Mouse (Mus musculus) embryonic facial prominence, embryonic 11.5 days (tissue): ENCODE results near the gene Dnajb12. TPM values are rescaled to one million over a fixed set of nuclear protein-coding genes. Genes with fewer than 3 reads are reported as not detected.
"Not testable (repeated sequence)": the region's sequence is repeated elsewhere in the genome, so short reads cannot be mapped to it uniquely, and the experiment has no call there.

ENCODE experiments used
- ATAC-seq: fragments of 200-750 bp; cut with Nextera tagmentation; replicated peaks from 2 replicates; pipeline ENCODE4 v1.8.0; 2017; ENCODE audit warnings: low read depth; ENCODE audit not compliant: insufficient number of reproducible peaks, low FRiP score, low TSS enrichment
- DNase-seq: peaks from one replicate; pipeline ENCODE4 v3.0.0-alpha.2; 2015; ENCODE audit warnings: low spot score
- H3K27ac ChIP-seq: fragments of 300-500 bp; sonication (generic); replicated peaks from 2 replicates; pipeline ENCODE4 v1.5.1; 2014; ENCODE audit warnings: mild to moderate bottlenecking, low read depth, low read length, control low read depth
- H3K27me3 ChIP-seq: fragments of 300-500 bp; sonication (generic); 2 replicates; pipeline ENCODE4 v1.6.1; 2014; ENCODE audit warnings: mild to moderate bottlenecking, low read length, moderate library complexity, mixed read lengths; ENCODE audit not compliant: control insufficient read depth, insufficient read depth
- H3K36me3 ChIP-seq: fragments of 300-500 bp; sonication (generic); replicated peaks from 2 replicates; pipeline ENCODE4 v1.6.1; 2014; ENCODE audit warnings: low read depth, mild to moderate bottlenecking, low read length, moderate library complexity, mixed read lengths; ENCODE audit not compliant: control insufficient read depth, insufficient read depth
- H3K4me1 ChIP-seq: fragments of 300-500 bp; sonication (generic); 2 replicates; pipeline ENCODE4 v1.6.1; 2014; ENCODE audit warnings: low read length, mixed read lengths; ENCODE audit not compliant: control insufficient read depth, insufficient read depth
- H3K4me2 ChIP-seq: fragments of 300-500 bp; sonication (generic); 2 replicates; pipeline ENCODE4 v1.6.1; 2014; ENCODE audit warnings: low read depth, mild to moderate bottlenecking, control low read depth, low read length, moderate library complexity
- H3K4me3 ChIP-seq: fragments of 300-500 bp; sonication (generic); 2 replicates; pipeline ENCODE4 v1.5.1; 2014; ENCODE audit warnings: low read depth, low read length, control low read depth
- H3K9ac ChIP-seq: fragments of 300-500 bp; sonication (generic); replicated peaks from 2 replicates; pipeline ENCODE4 v1.6.1; 2014; ENCODE audit warnings: mild to moderate bottlenecking, control low read depth, low read length
- H3K9me3 ChIP-seq: fragments of 300-500 bp; sonication (generic); replicated peaks from 2 replicates; pipeline ENCODE4 v1.6.1; 2016; ENCODE audit warnings: mild to moderate bottlenecking, low read length, inconsistent platforms, mixed read lengths; ENCODE audit not compliant: control insufficient read depth
- WGBS: fragments of 180-500 bp; shearing (Covaris S2); extraction: QIAGEN DNeasy Blood & Tissue Kit; methylation state at CpG from one replicate; pipeline ENCODE4 v1.1.7; 2014; 5-methylcytosine and 5-hydroxymethylcytosine counted together
- polyA plus RNA-seq: library from polyadenylated mRNA; unstranded; fragments of >200 nt; fragmentation: Nextera tagmentation; extraction: Ambion mirVana; gene quantifications from 2 replicates; pipeline ENCODE4 v1.2.1, GENCODE M21; 2014

The Dnajb12 gene
- polyA plus RNA-seq, 1 experiment from 2014 or later, result 19.4 TPM

DNA sequence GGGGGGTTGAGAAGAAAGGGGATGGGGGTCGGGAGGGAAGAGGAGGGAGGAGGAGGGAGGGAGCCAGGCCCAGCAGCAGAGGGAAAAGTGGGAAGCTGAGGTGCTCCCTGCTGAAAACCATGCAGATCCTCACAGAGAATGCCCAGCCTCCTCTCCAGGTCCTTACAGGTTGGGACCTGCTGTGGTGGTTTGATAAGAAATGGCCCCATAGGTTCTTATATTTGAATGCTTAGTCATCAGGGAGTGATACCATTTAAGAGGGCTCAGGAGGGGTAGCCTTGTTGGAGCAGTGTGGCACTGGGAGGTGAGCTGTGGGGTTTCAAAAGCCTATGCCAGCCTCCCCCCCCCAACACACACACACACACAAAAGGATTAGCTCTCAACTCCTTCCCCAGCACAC, 4.0 kb upstream of the Dnajb12 start:
- no peak for ATAC-seq
- 22% methylated on average over 1 of the region's 1 CpGs for WGBS

DNA sequence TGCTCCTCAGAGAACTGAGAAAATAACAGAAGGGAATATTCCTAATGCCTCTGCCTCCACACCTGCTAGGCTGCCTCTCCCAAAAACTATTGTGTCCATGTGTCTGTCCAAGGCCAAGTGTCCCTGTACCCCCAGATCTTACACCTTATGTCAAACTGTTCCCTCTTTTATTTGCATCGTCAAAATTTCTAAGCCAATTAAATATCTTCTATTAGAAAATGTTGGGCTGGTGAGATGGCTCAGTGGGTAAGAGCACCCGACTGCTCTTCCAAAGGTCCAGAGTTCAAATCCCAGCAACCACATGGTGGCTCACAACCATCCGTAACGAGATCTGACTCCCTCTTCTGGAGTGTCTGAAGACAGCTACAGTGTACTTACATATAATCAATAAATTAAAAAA, 2.7 kb upstream of the Dnajb12 start:
- H3K4me2 ChIP-seq, H3K9me3 ChIP-seq, DNase-seq, H3K36me3 ChIP-seq, H3K4me3 ChIP-seq, H3K27ac ChIP-seq, H3K27me3 ChIP-seq, ATAC-seq, H3K9ac ChIP-seq, H3K4me1 ChIP-seq: not testable (repeated sequence)
- 85% methylated on average over 3 of the region's 4 CpGs for WGBS

More for the DNA sequence above, 4.0 kb upstream of the Dnajb12 start:
- no peak for DNase-seq
- Histone ChIP-seq H3K27ac (no peak overlapping the region), H3K9me3 (no peaks in the 10 kb centered on the region), H3K27me3 (no peaks in the 10 kb centered on the region), H3K36me3 (no peaks in the 10 kb centered on the region), H3K4me2 (no peak overlapping the region), H3K9ac (no peak overlapping the region), H3K4me3 (no peak overlapping the region), H3K4me1 (no peaks in the 10 kb centered on the region)

DNA sequence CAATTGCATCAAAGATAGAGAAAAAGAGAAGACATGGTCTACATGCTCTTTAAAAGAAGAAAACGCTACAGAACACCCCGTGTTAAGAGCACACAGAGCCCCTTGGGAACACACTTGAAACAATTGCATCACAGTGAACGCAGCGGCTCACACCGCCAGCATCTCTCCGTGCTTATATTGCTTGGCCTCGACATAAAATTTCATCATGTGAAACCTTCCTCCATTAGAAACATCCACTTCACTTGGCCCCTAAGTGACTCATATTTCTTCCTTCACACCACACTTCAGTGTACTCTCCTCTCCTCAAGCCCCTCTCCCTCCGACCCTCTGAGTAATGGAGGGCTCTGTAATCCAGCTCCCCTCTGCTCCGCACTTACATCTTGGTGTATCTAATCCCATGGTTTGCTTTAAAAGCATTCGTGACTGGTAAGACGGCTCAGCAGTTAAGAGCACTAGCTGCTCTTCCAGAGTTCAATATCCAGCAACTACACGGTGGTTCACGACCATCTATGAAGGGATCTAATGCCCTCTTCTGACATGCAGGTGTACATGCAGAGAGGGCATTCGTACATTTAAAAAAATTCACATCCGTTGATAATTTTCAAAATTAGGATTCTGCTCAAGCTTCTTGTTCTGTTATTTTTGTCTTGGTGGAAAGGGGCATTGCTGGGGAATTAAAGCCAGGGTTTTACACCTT, 1.8 kb upstream of the Dnajb12 start:
- no peak for DNase-seq
- Histone ChIP-seq H3K27ac (no peak overlapping the region), H3K9me3 (no peaks in the 10 kb centered on the region), H3K4me2 (no peak overlapping the region), H3K27me3 (no peaks in the 10 kb centered on the region), H3K4me3 (no peak overlapping the region), H3K36me3 (no peaks in the 10 kb centered on the region), H3K4me1 (no peaks in the 10 kb centered on the region), H3K9ac (no peak overlapping the region)
- ATAC-seq, result no peak
- WGBS, result 80% methylated on average over 15 of the region's 15 CpGs

DNA sequence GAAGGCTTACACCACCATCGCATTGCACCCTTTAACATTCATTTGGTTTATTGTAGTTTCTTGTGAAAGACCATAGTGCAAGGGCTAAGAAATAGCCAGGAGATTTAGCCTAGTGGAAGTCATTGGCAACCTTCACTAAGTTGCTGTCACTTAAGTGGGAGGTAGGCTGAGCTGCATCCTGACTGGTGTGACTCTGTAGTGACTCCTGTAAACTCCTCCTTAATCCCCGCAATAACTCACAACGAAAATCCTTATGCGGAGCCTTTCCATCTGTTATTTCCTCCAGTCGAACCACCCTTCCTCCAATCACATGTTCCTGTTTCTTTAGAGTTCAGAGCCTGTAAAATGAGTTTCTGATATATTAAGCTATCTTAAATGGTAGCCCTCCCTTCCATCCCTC, 533 bp upstream of the Dnajb12 start:
- 24% methylated on average over 5 of the region's 5 CpGs for WGBS
- H3K36me3 ChIP-seq, result no peaks in the 10 kb centered on the region
- H3K27ac ChIP-seq, result no peak overlapping the region
- ATAC-seq (no peak), DNase-seq (no peak)
- H3K4me2 ChIP-seq, result peak overlapping the region; percentile 39
- H3K27me3 ChIP-seq, result no peaks in the 10 kb centered on the region
- no peaks in the 10 kb centered on the region for H3K9me3 ChIP-seq
- H3K9ac ChIP-seq, result no peak overlapping the region
- H3K4me1 ChIP-seq, result no peaks in the 10 kb centered on the region
- H3K4me3 ChIP-seq, result peak overlapping the region; percentile 89

DNA sequence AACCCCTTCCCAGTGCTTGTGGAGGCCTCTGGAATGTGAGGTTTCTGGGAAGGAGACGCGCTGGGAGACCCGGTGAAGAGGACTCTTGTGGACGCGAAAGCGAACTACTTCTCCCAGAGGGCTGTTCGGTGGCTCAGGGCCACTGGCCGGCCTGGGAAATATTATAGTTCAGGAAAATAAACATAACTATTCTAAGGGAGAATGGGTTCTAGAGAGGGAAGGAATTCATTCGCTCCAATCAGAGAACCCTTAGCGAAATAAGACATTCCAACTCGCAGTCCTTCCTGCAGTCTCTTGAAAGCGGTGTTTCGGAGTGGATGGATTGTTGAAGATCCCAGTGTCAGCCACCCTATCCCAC, 652 bp downstream of the Dnajb12 start:
- WGBS, result under 1% methylated on average over 13 of the region's 13 CpGs
- ATAC-seq, result no peak; the same call in 1 of the 2 replicates
- no peaks in the 10 kb centered on the region for H3K4me1 ChIP-seq
- peak; percentile 78 for DNase-seq
- no peaks in the 10 kb centered on the region for H3K36me3 ChIP-seq
- H3K4me3 ChIP-seq, result peak overlapping the region; percentile 89
- H3K4me2 ChIP-seq, result peak overlapping the region; percentile 60
- H3K9me3 ChIP-seq, result no peaks in the 10 kb centered on the region
- peak overlapping the region; percentile 99 for H3K27ac ChIP-seq
- no peaks in the 10 kb centered on the region for H3K27me3 ChIP-seq
- peak overlapping the region; percentile 98 for H3K9ac ChIP-seq

DNA sequence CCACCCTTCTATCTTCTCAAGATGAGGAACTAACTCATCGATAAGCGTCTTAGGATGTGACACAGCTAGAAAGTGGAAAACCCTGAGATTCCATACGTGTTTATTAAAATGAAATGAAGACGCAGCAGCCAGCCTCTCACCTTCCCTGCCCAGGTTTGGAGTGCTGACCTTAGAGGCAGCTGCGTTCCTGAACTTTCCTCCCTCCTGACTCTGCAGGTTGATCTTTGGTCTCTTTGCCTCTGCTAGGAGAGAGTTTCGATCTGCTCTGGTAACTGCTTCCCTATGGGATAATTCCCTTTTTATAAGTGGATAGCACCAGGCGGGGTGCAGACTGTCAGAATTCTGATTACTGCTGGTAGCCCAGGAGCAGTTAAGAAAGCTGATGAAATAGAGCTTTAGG, 1.5 kb downstream of the Dnajb12 start:
- peak overlapping the region; percentile 98 for H3K9ac ChIP-seq
- H3K9me3 ChIP-seq, result no peaks in the 10 kb centered on the region
- no peak overlapping the region; the same call in 1 of the 2 replicates for H3K4me2 ChIP-seq
- 89% methylated on average over 7 of the region's 7 CpGs for WGBS
- no peaks in the 10 kb centered on the region for H3K27me3 ChIP-seq
- no peaks in the 10 kb centered on the region for H3K4me1 ChIP-seq
- ATAC-seq, result no peak
- no peaks in the 10 kb centered on the region for H3K36me3 ChIP-seq
- H3K27ac ChIP-seq, result no peak overlapping the region
- no peak for DNase-seq
- peak overlapping the region; percentile 89; the same call in 1 of the 2 replicates for H3K4me3 ChIP-seq

- H3K36me3 ChIP-seq, result no peaks in the 10 kb centered on the region
- H3K4me2 ChIP-seq, result no peak overlapping the region
- WGBS, result 88% methylated on average over 10 of the region's 10 CpGs
- H3K27me3 ChIP-seq, result no peaks in the 10 kb centered on the region
- no peak for ATAC-seq
- no peak for DNase-seq
- no peaks in the 10 kb centered on the region for H3K4me1 ChIP-seq
- H3K9ac ChIP-seq, result no peak overlapping the region
- H3K27ac ChIP-seq, result no peak overlapping the region
- no peak overlapping the region for H3K4me3 ChIP-seq
- no peaks in the 10 kb centered on the region for H3K9me3 ChIP-seq
Measured at GRCm38 (mm10) chr10:59884327-59885173, 5.2 kb downstream of the Dnajb12 start.
